Mouse (Mus musculus) liver, adult (tissue): ENCODE measurements at regions not wholly inside any gene's neighbourhood (a gene's known extent, or its start where the extent isn't known, plus 50 kb on each side); places are given as distances from the start of the nearest gene placed in this dataset.

Experiments used
- GATA4 ChIP-seq: IDR thresholded peaks from 2 replicates; pipeline ENCODE4 v1.6.1; 2014; ENCODE audit warnings: mild to moderate bottlenecking, low read length; ENCODE audit not compliant: insufficient replicate concordance

DNA sequence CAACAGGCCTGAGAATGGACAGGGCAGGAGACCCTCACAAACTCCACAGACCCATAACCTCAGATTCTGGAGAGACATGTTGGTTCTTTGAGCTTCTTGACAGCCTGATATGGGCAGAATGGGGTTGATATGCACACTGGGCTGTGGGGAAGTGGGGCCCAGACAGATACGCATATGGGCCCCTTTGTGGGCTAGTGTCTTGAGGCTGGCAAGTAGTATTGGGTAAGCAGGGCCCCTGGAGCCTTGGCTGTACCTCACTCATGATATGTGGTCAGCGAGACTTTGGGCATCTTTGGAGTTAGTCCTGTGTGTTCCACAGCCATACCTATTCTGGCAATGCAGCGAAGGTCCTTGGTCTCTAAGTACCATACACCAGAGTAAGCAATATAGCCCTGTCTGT, 119.3 kb downstream of the 1810010D01Rik start:
- TF ChIP-seq GATA4 = no peak

DNA sequence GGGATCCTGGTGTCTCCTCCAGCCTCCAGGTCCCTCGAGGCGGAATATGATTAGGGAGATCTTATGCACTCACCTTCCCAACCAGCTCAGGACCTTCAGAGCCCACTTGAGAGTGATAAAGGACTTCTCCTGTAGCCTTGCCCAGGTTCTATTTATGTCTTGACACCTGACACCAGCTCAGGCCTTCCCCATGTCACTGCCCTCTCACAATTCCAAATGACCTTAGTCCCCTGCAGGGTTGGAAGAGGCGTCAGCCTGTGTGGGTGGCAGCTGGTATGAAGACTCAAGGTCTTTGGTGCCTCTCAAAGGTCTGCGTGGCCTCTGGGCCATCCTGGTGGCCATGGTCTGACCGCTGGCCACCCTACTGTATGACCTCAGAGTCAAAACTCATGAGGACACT, 120.1 kb downstream of the 1810010D01Rik start:
- no peak for TF ChIP-seq GATA4

DNA sequence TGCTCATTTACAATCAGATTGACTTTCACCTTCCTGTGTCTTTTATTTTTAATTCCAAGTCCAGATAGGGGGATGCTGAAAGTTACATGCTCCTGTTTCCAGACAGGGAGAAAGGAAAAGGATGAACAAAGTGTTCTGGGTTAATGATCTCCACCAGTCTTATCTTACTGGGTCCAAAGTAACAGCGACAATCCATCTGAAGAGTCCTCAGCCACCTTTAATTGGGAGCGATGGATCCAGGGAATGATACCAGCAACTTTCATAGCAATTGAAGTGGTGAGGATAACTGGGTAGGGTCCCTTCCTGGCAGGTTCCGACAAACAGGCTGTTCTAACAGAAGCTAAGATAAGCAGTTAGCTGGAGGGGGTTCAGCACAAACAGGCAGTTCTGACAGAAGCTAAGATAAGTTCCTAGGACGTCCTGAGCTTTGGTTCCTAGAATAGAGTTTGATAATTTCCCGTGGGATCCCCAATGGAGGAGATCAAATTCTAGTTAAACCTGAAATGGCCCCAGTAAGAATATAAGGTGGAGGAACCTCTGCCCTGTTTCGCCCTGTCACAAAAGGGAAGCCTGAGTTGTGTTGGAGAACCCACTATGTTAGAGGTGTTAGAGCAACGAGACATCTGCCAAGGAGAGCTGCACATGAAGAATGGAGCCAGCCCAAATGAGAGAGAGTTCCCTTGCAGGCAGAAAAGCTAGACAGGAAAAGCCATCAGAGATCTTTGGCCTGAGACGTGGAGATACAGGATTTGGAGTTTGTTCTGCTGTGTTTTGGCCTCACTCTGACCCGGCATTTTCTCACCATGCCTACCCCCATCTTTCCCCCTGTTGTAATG, 124.8 kb downstream of the 1810010D01Rik start:
- TF ChIP-seq GATA4 = peak; percentile 57

DNA sequence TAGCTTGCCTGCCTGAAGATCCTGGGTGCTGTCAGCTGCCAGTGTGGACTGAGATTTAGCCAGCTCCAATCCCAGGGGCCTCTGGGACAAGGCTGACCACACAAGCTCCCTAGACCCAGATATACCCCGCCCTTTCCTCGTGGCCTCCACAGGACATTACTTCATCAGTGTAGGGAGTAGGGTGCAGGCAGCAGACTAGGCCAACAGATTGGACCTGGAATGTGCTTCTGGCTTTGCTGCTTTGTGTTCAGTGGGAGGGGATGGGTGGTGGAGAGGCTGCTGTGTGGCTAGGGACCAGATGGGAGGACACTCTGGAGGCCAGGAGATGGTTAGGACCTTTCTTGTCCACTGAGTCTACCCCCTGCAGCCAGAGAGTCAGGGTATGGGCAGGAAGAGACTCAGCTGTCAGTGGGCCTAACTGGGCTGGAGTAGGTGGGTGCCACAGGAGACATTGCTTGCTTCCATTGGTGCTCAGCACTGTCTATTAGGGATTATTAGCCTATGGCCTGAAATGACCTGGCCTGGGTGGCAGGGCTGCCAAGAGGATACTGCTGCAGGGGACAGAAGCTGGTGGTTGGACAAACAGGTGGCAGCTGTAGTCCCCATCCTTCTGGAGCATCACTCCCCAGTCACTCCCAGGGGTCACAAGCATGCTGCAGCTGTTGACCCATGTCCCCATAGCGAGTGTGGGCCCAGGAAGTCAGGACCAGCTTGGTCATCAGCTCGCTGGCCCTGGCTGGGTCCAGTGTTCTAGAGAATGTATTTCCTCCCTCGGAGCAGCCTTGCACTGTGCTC, 132.5 kb upstream of the Ccnd1 start:
- TF ChIP-seq GATA4 = no peak

- no peak for TF ChIP-seq GATA4
Measured at GRCm38 (mm10) chr7:145071533-145071932, 131.8 kb upstream of the Ccnd1 start.

- no peak for TF ChIP-seq GATA4
Measured at GRCm38 (mm10) chr7:145067366-145067765, 127.6 kb upstream of the Ccnd1 start.

DNA sequence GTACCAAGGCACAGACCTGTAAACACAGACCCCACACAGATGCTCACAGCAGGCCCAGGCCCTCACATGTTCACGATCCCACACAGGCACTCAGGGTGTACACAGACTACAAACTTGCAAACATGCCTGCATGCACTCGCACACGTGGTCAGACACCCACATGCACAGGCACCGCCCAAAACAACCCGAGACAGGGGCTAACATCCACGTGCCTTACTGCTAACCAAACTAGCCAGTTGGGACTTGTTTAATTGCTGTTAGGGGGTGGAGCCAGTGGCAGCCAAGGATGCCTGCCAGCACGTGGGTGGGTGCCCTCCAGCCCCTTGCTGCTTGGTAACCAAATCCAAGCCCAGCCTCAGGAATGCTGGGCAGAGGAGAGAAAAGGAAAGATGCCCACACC, 116.6 kb upstream of the Ccnd1 start:
- no peak for TF ChIP-seq GATA4

- TF ChIP-seq GATA4 = no peak
Measured at GRCm38 (mm10) chr7:145051616-145052015, 111.9 kb upstream of the Ccnd1 start.

DNA sequence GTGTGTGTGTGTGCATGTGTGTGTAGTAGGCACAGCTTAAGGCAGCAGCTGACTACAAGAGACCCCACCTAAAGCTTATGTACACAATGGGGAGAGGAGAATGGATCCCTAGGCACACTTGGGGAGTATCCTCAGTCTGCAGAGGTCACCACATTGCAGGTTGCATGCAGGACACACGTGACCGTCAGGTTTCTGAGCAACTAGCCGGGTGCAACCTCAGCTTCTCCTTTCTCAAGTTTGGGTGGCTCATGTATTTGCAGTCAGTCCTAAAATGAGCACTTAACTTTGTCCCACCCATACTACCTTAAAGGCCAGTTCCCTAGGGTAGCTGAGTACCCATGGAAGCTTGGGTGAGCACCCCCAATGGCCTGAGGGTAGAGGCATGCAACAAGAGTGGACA, 111.0 kb upstream of the Ccnd1 start:
- no peak for TF ChIP-seq GATA4

- TF ChIP-seq GATA4 = no peak
Measured at GRCm38 (mm10) chr7:145048481-145048877, 108.8 kb upstream of the Ccnd1 start.

- no peak for TF ChIP-seq GATA4
Measured at GRCm38 (mm10) chr7:145047771-145048480, 108.2 kb upstream of the Ccnd1 start.

DNA sequence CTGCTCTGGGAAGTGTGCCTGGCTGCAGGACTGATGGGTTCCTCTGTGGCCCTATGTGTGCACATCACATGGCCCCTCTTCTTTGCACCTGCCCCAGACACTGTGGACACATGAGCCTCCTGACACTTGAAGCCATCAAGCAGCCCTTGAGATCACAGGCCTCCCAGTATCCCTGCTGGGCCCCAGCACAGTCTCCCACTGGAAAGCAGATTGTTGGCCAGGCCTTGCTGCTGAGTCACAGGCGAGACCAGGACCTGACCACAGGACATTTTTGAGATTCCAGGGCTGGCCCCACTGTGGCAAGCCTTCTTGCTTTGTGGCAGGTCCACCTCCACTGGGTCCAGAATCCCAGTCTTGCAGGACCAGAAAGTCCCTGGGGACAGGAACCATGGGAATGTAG, 105.5 kb upstream of the Ccnd1 start:
- no peak for TF ChIP-seq GATA4

DNA sequence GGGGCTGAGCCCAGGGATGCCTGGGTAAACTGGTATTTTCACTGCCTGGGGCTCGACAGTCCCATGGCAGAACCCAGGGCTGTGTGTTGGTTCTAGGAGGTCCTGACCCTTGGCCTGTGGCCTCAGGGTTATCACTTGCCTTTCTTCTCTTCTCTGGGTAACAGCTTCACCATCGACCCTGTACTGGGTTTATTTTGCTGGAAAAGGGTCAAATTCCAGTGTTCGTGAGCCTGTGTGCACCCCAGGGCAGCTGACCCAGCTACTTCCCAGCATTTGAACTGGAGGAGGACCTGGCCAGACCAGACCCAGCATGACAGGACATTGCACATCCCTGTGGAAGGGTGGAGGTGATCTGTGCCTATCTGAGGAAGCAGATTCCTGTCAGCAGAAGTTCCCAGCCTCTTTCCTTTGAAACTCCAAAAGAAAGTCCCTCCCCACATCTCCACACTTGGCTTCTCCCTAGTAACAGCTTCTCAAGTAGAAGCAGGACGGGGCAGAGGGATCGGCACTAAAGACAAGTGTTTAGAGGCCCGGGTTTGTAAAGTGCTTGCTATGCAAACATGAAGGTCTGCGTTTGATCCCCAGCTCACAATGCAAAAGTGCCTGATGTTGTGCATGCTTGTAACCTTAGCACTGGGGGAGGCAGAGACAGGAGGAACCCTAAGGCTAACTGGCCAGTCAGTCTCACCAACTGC, 103.9 kb upstream of the Ccnd1 start:
- peak; percentile 72 for TF ChIP-seq GATA4

DNA sequence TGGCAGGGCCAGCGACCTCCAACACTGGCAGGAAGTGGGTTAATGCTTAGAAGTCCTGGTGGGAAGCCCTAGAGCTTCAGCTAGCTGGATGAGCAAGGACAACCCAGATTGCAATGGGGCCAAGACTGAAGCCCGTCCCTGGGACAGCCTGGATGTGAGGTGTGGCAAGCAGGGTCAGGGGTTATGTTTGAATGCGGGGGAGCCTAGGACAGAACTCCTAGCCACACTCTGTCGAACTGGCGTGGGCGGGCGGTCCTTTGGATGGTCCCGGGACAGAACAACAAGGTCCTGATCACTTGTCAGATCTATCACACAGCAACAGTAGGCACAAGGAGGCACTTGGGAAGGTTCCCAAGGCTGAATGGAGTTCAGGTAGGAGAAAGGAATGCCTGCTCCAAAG, 101.1 kb upstream of the Ccnd1 start:
- no peak for TF ChIP-seq GATA4

GRCm38 (mm10) chr7:145034385-145034784, 94.7 kb upstream of the Ccnd1 start:
- no peak for TF ChIP-seq GATA4
